Mouse (Mus musculus) erythroblast, embryonic 14.5 days (primary cell): Measurements from ENCODE around the gene BC100530. TPM values are rescaled to one million over a fixed set of nuclear protein-coding genes. Genes with fewer than 3 reads are reported as not detected.
"Not testable (repeated sequence)": the region's sequence is repeated elsewhere in the genome, so short reads cannot be mapped to it uniquely, and the experiment has no call there.

Experiments used
- H3K27me3 ChIP-seq: 2 replicates; pipeline ENCODE4 v1.6.1; 2012; ENCODE audit warnings: inconsistent platforms; ENCODE audit not compliant: control insufficient read depth
- H3K36me3 ChIP-seq: 2 replicates; pipeline ENCODE4 v1.6.1; 2012; ENCODE audit warnings: mild to moderate bottlenecking, inconsistent platforms; ENCODE audit not compliant: control insufficient read depth
- H3K4me1 ChIP-seq: 2 replicates; pipeline ENCODE4 v1.6.1; 2012; ENCODE audit warnings: inconsistent platforms; ENCODE audit not compliant: control insufficient read depth
- H3K4me3 ChIP-seq: replicated peaks from 2 replicates; pipeline ENCODE3; 2012; ENCODE audit warnings: moderate library complexity, mild to moderate bottlenecking, inconsistent platforms
- H3K9me3 ChIP-seq: 2 replicates; pipeline ENCODE4 v1.6.1; 2012; ENCODE audit warnings: low read length, inconsistent platforms, mixed read lengths; ENCODE audit not compliant: control insufficient read depth
- GATA1 ChIP-seq: IDR thresholded peaks from 2 replicates; pipeline ENCODE4 v1.6.1; 2012; ENCODE audit warnings: low read length, inconsistent platforms, mixed read lengths
- TAL1 ChIP-seq: IDR thresholded peaks from 3 replicates; pipeline ENCODE4 v1.6.1; 2012; ENCODE audit warnings: low read length, inconsistent platforms, mixed read lengths
- polyA plus RNA-seq: library from polyadenylated mRNA; stranded (reverse); fragments of >175 nt; gene quantifications from 2 replicates; pipeline ENCODE4 v1.2.3, GENCODE M21; 2012

BC100530 gene
- polyA plus RNA-seq = 0.17 TPM in 1 of 2 replicates, not detected in the other

GRCm38 (mm10) chr16:36367648-36368047, at the start of gene BC100530:
BC100530 (minus strand) TSS chr16:36367748.
- H3K27me3 ChIP-seq, H3K4me3 ChIP-seq, H3K4me1 ChIP-seq, H3K36me3 ChIP-seq, H3K9me3 ChIP-seq: not testable (repeated sequence)

GRCm38 (mm10) chr16:36408357-36408756, 40.8 kb upstream of the BC100530 start, which contains the start of gene Stfa2:
Stfa2 (minus strand) TSS chr16:36408457.
- H3K4me3 ChIP-seq = no peak within 1 kb of the TSS
- no peaks in the 10 kb centered on the region for H3K27me3 ChIP-seq
- TF ChIP-seq GATA1 (no peak), TAL1 (no peak)
- H3K9me3 ChIP-seq = no peaks in the 10 kb centered on the region
- H3K4me1 ChIP-seq = no peaks in the 10 kb centered on the region
- H3K36me3 ChIP-seq = no peaks in the 10 kb centered on the region

GRCm38 (mm10) chr16:36389060-36389459, 21.5 kb upstream of the BC100530 start:
- Histone ChIP-seq H3K4me1 (no peaks in the 10 kb centered on the region), H3K4me3 (no peak overlapping the region), H3K36me3 (no peaks in the 10 kb centered on the region), H3K9me3 (no peaks in the 10 kb centered on the region), H3K27me3 (no peaks in the 10 kb centered on the region)
- TF ChIP-seq GATA1 = no peak
- TF ChIP-seq TAL1 = no peak

- TF ChIP-seq GATA1 (no peak), TAL1 (no peak)
- Histone ChIP-seq H3K36me3 (no peaks in the 10 kb centered on the region), H3K4me1 (no peaks in the 10 kb centered on the region), H3K9me3 (no peaks in the 10 kb centered on the region), H3K27me3 (no peaks in the 10 kb centered on the region), H3K4me3 (no peak overlapping the region)
Observed at GRCm38 (mm10) chr16:36337171-36337570, 30.4 kb downstream of the BC100530 start.

GRCm38 (mm10) chr16:36334232-36334631, 33.3 kb downstream of the BC100530 start, which contains the start of gene BC117090:
BC117090 (minus strand) TSS chr16:36334332.
- H3K4me3 ChIP-seq = no peak within 1 kb of the TSS
- no peaks in the 10 kb centered on the region for H3K27me3 ChIP-seq
- TF ChIP-seq GATA1 = no peak
- no peak for TF ChIP-seq TAL1
- H3K9me3 ChIP-seq = no peaks in the 10 kb centered on the region
- H3K36me3 ChIP-seq = no peaks in the 10 kb centered on the region
- H3K4me1 ChIP-seq = no peaks in the 10 kb centered on the region

GRCm38 (mm10) chr16:36319286-36319685, 48.3 kb downstream of the BC100530 start:
- no peak overlapping the region for H3K4me3 ChIP-seq
- no peaks in the 10 kb centered on the region for H3K4me1 ChIP-seq
- no peaks in the 10 kb centered on the region for H3K9me3 ChIP-seq
- no peak for TF ChIP-seq TAL1
- no peak for TF ChIP-seq GATA1
- H3K27me3 ChIP-seq = no peaks in the 10 kb centered on the region
- H3K36me3 ChIP-seq = no peaks in the 10 kb centered on the region

- H3K9me3 ChIP-seq, H3K4me1 ChIP-seq, H3K36me3 ChIP-seq, H3K4me3 ChIP-seq, H3K27me3 ChIP-seq: not testable (repeated sequence)
Observed at GRCm38 (mm10) chr16:36316111-36316510, 51.4 kb downstream of the BC100530 start.

Other genes with a start within 250 kb of the BC100530 start
- not detected in 2 replicates for gene Csta1, start 236.5 kb downstream of the BC100530 start, polyA plus RNA-seq
- not detected in 2 replicates for gene Stfa2l1, start 210.9 kb downstream of the BC100530 start, polyA plus RNA-seq
- 0.16 TPM in 1 of 2 replicates, not detected in the other for gene Gm5483, start 183.5 kb downstream of the BC100530 start, polyA plus RNA-seq
- not detected in 2 replicates for gene Gm5416, start 157.3 kb downstream of the BC100530 start, polyA plus RNA-seq
- gene 2010005H15Rik, start 146.3 kb downstream of the BC100530 start, polyA plus RNA-seq = not detected in 2 replicates
- not detected in 2 replicates for gene Stfa1, start 90.8 kb downstream of the BC100530 start, polyA plus RNA-seq
- not detected in 2 replicates for gene BC117090, start 33.4 kb downstream of the BC100530 start, polyA plus RNA-seq
- not detected in 2 replicates for gene Stfa2, start 40.7 kb upstream of the BC100530 start, polyA plus RNA-seq
- gene Stfa3, start 87.6 kb upstream of the BC100530 start, polyA plus RNA-seq = not detected in 2 replicates
- gene Casr, start 194.4 kb upstream of the BC100530 start, polyA plus RNA-seq = not detected in 2 replicates